Mouse (Mus musculus) cerebellum, adult 18-20 months (tissue): ENCODE measurements around the gene Daam1.
"Not testable (repeated sequence)": the region's sequence is repeated elsewhere in the genome, so short reads cannot be mapped to it uniquely, and the experiment has no call there.

Experiments
- DNase-seq, 2 experiments: peaks; one replicate each; pipeline ENCODE4 v3.0.0; 2021

Daam1 gene

DNA sequence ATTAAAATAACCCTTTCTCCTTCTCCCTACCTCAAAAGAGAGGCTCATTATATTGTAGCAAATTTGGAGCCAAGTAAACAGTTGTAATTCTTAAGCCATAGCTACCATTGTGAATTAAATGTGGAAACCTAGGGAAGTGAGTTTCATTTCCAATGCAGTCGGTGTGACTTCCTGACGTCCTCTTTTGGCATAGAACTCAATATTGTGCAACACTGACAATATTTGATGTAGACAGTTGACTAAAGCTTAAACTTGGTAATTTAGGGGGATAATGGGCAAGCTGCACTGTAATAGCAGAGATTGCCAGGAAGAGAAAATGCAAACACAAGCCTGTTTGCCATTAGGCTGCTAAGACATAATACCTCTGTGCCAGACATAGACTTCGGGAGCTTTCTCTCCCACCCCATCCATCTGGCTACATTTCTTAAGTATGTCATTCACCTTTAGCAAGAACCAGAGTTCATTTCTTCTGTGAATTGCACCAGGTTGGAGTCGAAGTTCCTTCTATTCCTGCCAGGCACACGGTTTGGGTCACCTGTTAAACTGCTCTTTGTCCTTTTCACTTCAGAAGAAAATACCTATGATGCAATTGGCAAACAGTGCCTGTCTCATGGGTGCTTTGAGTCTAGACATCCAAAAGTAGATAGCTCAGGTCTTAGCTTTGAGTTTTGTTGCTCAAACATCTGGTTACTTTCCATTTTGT is 5.2 kb downstream of the Daam1 start:
- no peak for DNase-seq

DNA sequence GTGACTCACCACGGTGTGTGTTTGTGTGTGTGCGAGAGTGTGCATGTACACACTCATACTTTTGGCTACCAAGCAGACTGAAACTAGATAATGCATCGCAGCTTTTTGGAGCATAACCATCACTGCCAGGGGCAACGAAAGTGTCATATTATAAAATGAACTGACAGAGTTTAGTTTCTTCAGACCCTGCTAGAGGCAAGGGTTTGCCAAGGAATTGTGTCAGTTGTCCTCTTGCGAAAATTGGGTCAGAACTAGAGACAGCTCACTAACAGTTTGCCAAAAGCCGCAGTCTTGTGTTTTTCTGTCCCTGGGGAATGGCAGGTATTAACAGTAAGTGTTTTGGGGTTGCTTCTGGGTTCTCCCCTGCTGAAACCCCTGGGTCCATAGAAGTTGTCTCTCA is 5.9 kb downstream of the Daam1 start:
- peak in 1 of 2 experiments; percentile 14 for DNase-seq

DNA sequence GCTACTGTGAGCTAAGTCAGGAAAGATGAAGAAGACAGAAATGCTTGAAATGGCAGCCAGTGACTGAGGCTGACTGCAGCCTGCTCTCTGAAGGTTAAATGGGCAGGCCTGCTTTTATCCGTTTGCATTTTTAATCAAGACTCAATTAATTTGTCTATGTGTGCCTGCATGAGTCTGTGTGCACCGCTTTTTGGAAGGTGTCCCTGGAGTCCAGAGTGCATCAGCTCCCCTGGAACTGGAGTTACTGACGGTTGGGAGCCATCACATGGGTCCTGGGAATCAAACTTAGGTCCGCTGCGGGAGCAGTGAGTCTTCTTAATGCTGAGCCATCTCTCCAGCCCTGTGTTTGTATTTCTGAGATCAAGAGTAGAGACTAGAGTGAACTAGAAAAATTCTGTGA is 6.7 kb downstream of the Daam1 start:
- DNase-seq: peak in 1 of 2 experiments; percentile 10

DNA sequence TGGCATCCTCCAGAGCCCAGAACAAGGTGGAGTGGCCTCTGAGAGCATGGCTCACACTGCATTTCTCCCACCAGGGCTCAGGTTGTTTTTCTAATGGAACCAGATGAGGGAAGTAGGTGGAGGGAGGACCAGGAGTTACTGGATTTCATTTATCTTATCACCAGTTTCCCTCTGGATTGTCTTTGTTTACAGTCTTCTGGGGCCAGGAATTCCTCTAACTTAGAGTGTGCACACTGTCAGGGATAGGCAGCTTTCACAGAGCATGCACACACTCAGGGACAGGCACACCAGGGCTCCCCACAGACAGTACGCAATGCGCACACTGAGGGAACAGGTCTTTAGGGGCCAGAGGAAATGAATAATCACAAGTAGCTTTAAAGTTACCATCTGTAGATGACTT is 7.4 kb downstream of the Daam1 start:
- peak in 1 of 2 experiments; percentile 7 for DNase-seq

DNA sequence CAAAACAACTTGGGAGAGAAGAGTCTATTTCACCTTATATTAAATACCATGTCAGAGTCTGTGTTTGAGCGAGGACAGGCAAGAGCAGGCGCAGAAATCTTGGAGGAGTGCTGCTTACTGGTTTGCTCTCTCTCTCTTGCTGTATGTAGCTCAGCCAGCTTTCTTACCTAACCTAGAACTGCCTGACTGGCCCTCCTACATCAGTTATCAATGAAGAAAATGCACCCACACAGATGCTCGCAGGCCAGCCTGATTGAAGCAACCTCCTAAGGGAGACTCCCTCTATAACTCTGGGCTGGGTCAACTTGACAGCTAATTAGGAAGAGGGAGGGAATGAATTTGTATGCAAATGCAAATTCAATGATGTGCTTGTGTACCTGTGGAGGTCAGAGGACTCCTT is 8.8 kb downstream of the Daam1 start:
- no peak for DNase-seq

DNA sequence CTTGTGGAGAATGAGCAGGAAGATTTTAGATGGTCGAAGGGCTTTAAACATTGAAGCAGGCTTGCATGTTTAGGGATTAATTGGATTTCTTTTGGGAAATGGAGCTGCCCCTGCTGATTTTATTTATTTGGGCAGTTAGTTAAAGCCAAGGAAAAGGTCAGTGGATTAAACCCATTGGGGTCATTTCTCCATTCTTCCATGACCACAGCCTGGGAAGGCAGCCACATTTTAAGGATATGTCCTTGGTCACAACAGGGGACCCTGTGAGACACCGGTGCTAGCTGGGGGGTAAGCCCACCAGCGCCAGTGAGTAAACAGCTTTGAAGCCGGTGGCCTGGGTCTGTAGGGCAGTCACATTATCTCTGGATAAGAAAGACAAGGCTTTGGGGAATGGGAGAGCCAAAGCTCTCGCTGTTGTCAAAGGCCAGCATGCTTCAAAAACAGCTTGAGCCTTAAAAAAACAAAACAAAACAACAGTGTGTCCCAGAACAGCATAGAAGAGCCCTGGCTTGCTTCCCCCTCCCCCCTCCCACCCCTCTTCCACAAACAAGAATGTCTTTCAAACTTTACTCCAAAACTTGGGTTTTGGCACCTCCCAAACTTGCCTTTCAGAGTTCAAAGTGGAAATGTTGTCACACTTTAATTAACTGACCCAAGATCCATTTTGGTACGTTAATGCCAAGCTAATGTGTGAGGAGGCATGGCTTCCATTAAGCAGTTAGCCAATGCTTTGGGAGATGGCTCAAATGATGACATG is 9.7 kb downstream of the Daam1 start:
- DNase-seq: peak in 1 of 2 experiments; percentile 4

DNA sequence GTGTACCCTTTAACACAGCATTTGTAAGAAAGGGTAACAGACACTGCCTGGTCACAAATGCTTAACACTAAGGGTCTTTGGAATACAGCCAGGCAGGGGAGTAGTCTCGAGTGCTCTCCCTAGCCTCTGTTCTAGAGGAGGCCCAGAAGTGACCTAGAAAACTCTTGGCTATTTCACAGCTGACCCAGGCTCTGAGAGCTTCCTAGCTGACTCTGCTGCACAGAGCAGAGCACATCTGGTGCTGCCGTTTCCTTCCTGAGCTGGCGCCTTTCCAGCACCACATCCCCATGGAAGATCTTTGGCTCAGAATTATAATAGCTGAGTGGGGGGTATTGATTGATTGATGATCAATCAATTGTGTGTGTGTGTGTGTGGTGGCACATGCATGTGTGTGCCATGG is 11.1 kb downstream of the Daam1 start:
- DNase-seq: peak in 1 of 2 experiments; percentile 13

DNA sequence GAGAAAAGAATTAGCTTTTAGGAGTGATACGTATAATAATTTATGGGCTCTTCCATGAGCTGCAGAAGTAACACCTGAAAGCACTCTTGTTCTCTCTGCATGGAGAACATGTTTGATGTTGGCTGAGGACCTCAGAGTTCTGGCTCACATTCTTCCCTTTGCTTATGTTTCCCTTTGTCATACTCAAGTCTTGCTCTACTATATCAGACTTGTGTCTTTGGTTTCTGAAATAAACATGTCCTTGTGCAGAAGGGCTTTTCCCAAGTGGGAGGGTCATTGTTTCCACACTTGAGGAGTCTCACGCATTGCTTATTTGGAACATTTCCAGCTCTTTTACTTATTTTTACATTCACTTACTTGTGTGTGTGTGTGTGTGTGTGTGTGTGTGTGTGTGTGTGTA is 11.7 kb downstream of the Daam1 start:
- DNase-seq: peak in 1 of 2 experiments; percentile 4

DNA sequence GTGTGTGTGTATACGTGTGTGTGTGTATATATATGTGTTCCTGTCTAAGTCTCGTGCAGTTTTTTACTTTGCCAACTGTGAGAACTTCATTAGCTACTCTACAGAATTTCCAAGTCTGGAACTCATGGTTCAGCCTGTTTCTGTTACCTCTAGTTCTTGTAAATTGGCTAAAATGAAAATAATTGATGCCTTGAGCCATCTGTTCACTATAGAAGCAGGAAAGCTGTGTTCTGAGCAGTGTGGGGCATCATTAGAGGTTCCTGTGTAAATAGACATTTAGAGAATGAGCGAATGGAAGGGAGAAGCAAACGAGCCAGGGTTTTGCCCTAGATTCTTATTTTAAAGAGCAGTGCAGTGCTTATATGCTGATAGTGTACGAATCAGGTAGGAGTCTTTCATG is 14.6 kb downstream of the Daam1 start:
- DNase-seq: no peak

DNA sequence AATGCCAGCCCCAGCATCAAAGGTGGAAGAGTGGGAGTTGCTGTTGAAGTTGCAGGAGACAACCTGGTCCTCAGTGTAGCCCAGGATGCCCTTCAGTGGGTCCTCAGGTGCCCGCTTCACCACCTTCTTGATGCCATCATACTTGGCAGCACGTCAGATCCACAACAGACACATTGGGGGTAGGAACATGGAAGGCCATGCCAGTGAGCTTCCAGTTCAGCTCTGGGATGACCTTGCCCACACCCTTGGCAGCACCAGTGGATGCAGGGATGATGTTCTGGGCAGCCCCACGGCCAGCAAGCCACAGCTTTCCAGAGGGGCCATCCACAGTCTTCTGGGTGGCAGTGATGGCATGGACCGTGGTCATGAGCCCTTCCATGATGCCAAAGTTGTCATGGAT is 15.5 kb downstream of the Daam1 start:
- DNase-seq: not testable (repeated sequence)

DNA sequence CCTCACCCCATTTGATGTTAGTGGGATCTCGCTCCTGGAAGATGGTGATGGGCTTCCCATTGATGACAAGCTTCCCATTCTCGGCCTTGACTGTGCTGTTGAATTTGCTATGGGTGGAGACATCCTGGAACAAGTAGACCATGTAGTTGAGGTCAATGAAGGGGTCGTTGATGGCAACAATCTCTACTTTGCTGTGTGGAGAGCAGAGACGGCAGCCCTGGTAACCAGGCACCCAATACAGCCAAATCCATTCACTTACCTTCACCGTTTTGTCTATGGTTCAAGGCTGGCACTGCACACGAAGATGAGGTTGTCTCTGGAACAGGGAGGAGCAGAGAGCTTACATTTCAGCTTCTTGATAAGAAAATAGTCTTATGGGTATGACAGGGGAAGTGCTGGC is 16.1 kb downstream of the Daam1 start:
- not testable (repeated sequence) for DNase-seq

DNA sequence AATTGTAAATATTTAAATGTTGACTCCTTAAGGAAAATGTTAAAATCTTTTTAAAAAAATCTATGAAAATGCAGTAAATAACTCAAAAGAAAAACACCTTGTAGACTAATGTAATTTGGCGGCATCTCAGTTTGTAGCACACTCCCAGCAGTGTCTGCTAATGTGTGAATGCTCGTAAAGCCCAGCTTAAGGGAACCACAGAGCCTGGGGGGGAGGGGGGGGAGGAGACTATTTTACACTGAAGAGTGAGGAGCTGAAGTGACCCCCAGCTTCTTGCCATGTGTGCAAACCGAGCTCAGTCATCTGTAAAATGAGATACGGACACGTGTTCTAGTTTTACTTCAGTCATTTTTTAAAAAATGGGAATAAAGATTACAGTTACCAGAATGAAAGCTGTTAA is 16.7 kb downstream of the Daam1 start:
- DNase-seq: no peak

DNA sequence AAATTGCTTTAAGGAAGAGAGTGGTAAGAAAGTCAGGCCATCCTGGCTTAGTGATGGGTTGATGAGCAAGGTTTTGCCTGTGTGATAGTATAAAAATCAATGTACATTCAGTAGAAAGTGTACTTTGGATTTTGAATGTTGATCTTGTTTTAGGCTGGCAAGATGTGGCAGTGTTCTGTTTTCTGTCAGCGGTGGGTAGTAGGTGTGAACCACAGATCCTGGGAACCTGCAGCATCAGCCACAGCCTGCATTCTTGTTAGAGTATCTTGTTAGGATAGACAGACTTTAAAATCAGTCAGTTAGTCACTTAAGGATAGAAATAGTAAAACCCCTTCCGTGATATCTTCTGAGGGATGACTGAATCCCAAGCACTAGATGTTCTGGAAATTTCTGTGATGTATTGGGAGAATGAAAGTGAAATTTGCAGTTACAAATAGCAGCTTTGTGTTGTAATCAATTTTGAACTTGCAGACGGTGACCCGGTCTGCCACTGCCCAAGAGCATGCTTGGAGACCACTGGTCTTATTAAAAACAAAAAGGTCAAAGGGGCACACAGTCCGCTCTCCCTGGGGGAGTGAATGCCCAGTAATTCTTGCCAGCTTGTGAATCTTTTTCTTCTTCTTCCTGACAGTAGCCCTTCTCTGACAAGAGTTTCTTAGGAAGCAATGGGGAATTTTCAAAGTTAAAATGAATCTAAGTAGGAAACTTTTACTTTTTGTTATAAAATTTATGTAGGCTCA is 17.3 kb downstream of the Daam1 start:
- DNase-seq: no peak

DNA sequence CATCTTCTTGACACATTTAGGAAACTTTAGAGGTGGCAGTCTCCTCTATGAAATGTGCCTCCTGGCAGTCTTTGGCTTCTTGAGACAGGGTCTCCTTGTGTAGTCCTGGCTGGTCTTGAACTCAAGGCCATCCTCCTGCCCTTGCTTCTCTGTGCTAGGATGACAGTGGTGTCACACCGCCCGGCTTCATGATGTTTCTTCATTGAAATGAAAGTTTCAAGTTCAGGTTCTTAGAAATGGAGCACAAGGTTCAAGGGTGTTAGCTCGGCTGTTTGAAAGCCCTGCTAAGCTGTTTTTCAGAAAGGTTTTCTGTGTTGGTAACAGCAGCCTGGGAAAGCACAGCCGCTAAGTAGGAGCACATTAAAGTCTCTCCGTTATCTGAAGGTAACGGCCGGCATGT is 18.2 kb downstream of the Daam1 start:
- no peak for DNase-seq

DNA sequence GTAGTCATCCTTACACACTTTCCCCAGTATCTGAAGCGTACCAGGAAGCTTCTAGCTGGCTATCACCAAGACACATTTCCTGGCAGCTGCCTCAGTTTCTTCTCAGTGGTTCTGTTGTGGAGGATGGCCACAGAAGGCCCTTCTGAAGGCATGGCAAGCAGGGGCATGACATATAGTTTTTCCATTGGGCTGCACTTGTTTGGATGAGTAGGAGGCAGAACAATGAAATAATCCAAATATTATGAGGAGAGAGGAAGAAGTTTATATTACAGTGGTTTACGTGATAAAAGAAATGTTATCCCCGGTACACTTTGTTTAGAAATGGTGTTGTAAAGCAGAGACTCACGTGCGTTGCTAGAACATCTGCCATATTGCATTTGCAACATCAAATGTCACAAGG is 19.3 kb downstream of the Daam1 start:
- DNase-seq: no peak

DNA sequence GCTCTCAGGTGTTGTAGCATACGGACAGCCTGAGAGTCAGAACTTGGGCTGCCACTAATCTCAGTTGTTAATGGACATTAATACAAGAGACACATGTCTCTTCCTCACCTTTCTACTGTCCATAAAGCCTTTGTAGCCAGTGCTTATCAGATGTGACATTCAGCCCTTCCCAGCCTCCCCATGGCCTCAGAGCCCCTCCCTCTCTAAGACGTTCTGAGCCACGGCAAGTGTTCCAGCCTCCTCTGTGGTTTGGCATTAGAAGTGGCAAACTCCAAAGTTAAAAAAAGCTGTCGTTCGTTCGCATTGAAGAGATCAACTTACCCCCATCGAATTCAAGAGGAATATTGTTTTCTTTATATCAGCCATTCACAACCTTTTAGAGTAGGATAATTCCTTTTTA is 21.8 kb downstream of the Daam1 start:
- DNase-seq: no peak

DNA sequence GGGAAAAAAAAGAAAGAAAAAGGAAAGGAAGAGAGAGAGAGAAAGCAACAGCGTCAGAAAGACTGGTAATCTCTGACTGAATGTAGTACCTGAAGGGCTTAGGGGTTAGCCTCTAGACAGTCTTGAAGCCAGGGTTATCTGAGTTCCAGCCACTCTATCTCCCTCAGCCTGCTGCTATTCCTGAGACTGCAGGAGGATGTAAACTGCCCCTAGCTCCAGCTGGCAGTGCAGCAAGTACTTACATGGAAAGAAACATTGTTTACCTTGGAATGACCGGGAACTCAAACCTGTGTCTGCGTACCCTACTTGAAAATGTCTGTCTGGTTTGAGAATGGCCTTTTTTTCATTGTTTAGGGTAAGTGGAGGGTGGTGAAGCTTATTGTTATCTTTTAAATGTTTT is 22.8 kb downstream of the Daam1 start:
- no peak for DNase-seq

DNA sequence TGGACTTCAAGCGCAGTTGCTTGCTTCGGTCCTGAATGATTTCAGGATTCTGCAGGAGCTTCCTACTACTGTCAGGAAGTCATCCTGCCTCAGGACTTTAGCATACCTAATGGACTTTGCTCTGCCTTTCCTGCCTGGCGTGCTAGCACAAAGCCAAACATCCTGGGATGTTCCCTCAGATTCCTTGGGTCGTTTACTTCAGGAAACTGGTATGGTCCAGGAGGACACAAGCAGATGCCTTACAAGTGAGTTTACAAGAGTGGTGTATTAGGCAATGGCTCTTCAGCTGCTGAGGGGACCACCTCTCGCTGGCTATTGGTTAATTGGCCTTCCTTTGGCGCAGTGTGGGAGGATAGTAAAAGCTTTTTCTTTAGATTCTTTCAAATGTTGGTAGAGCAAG is 23.3 kb downstream of the Daam1 start:
- DNase-seq: no peak

DNA sequence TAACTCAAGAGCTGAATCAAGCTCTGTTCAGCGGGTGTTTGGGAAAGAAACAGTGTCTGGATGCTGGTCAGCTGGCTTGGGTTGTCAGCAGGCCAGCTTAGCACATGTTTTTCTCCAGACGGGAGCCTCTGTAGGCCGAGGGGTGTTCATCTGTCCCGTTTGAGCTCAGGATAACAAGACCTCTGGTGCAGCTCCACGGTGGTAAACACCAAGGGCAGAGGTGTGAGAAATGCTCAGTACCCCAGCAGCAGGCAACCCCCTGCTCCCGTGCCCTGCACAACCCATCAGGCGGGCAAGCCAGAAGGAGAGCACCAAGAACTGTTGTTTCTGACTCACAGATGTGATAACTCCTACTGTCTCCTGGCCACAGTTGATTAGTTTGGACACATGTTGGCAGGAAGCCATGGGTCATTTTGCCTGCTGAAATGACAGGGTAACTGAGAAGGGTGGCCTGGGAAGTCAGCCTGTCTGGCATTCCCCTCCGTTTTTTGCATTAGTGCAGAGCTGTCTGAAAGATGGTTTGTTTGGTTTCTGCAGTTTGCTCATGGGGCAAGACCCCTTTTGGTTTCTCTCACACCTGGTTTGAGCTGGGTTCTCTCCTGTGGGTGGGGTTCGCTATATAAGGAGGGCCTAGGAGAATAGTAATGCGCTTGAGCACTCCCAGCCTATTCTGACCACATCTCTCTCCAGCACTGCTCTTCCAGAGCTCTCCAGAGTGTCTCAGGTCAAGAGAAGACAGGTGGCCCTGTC is 25.0 kb downstream of the Daam1 start:
- peak; percentile 38 to 51 for DNase-seq

DNA sequence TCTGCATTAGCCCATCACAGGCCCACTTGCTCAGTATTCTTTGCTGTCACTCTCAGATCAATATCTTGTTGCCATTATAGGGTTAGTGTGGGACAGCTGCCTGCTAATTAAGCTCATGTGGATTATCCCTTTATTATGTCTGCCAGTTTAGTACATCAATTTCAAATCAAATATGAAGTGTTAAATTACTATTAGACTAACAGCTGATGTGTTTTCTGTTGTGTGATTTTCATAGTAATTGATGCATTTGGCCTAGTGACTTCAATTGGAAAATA is 25.5 kb downstream of the Daam1 start:
- DNase-seq: no peak

DNA sequence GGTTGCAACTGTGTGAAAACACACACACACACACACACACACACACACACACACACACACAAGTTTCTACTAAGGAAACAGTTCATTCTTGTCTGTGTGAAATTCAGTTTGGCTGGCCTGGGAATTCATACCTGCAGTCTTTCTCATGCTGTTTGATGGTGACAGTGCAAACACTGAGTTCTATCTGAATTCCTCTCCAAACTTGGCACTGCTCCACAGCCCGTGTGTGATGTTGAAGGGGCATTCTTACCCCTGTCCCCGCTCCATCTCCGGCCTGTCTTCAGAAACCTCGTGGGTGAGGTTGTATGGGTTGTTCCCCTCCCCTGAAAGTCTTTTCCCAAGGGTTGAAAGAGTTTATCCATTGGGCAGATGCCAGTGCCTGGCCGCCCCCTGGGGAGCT is 28.2 kb downstream of the Daam1 start:
- DNase-seq: no peak

DNA sequence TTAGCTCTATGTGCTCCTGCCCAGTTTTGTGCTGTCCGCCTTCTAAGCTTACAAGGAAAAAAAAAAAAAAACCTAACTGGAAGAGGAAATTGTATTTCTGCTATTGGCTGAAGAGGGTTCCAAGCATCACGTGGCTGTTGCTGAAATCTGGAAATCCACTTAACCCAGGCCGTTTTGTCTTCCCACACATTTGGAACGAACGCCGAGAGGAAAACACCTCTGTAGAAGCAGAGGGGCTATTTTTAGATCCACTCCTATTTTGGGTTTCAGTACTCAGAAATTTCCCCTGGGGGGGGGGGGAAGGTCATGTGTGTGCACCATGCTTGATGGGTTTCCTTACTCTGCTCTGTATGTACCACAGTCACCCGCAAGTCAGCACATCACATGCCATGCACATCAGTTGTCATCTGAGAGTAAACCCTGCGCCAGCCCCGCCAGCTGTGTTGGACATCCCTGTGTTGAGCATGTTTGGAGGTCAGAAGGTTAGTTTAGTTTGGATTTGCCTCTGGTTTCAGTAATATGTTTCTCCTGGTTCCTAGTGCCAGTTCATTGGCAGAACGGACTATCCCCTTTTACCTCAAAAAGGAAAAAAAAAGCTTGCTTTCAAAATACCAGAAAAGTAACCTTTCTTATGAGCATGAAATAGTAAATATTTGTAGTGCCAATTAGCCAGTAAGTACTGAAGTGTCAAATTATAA is 33.1 kb downstream of the Daam1 start:
- no peak for DNase-seq

DNA sequence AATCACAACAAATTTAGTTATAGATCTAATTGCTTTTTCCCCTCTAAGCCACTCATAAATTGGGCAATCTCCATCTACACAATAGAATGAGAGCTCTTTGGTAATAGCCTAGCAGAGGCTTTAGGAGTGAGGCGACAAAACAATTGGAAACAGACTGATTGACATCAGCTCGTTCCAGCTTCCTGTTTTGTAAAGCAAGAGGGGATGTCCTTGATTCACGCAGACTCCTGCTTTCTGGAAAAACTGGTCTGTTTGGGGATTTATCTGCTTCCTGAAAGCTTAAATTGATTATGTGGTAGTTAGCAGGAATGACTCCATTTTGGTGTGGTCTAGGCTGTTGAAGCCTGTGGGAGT is 33.6 kb downstream of the Daam1 start:
- no peak for DNase-seq
